Mouse (Mus musculus): ENCODE measurements around the gene Hoxa11.

Hoxa11 gene

DNA sequence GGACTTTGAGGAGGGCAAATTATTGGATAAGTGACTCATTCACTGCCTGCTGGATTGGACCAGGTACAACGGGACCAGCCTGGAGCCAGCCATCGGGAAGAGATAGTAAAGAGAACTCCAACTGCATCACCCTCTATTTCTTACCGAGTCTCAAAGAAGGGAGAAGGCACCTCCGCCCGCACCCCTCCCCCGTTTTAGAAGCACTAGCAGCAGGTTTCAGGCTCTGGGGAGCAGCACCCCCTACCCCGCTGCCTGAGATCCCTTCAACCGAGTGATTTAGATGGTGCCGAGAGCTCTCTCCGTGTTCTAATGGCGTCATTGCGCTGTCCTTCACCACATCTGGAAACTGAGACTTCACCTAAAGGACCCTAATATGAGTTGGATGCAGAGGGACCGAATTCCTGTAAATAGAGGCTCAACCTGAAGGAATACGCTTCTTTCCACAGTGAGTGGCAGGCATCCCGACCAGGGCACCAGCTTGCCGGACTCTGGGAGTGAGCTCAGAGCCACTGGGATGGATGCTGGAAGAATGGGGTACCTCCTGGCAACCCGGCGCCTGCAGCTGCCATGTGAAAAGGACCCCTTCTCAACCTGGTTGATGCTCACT, 19.8 kb upstream of the Hoxa11 start:
- DNase-seq (ENCODE audit: low spot score in 2 of 2), result peak in 1 of 2 experiments; percentile 58

DNA sequence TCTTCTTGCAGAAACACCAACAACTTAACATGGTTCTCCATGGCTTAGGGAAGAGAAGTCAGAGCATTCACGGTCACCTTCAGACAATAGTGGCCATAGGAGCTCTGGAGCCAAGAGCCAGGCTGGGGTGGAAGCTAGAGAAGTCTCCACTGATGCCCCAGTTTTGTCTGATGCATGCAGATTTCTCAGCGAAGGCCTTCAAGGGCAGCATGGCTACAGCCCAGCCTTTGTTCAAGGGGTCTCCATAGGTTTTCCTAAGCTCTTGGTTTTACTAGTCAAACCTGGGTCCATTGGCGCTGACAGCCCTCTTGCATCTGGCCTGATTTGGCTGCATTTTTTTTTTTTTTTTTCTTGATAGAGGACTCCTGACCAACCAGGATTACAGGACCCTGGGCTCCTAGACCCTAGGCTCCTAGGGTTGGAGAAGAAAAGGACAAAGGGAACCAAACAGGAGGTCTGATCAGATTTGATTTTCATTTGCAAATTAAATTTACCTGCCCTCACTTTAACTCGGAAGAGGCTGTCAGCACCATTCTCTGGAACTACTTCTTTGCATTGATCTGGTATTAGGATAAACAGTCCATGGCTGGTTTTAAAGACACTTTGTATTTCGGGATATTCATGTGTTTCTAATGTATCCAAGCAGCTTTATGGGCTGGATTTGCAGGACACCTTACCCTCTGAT, 18.6 kb upstream of the Hoxa11 start:
- DNase-seq (ENCODE audit: low spot score in 2 of 2), result peak in 1 of 2 experiments; percentile 45

DNA sequence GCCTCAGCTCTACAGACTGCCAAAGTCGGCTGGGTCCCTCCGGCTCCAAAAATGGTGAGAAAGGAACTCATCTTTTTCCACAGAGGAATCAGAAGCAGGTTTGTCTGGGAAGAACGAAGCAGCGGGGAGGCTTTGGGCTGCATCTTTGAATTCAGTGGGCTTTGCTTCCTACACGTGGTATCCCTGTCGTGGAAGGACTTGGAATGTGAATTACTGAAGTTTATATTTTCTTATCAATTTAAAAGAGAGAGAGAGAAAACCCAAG, 17.6 kb upstream of the Hoxa11 start:
- no peak for DNase-seq (ENCODE audit: low spot score in 2 of 2)

DNA sequence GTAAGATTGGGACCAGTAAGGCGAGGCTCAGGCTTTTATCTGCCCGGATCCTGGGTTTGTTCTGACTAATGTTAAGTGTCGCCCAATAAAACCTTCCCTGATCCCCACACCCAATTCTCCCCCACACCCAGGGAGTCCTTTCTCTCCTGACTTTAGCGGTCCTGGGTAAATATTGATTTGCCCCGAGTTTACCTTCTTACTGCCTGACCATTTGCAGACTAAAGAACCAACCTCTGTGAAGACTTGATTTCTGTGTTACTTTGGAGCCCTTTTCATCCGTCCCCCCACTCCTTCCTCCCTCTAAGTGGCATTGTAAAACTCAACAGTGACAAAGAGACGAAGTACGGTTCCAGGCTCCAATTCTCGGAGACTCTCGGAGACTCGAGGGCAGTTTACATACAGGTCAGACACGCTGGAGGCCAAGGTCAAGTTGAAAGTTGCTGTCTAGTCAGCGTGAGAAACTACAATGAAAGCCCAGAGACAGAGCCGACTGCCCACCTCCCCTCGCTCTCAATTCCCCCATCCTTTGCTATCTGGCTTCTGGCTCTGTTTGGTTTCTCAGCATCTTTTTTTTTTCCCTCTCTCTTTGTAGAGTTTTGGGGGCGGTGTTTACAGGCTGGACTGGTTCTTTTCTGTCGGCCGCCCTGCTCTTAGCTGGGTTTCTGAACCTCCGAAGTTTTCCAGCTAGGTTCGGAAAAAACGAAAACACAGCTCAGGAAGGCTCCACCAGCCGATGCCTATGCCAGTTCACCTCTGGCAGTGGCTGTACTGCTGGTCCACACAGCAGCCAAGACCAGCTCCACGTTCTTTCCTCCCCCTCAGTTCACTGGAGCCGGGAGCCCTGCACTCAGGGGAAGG, 17.1 kb upstream of the Hoxa11 start:
- peak in 1 of 2 experiments; percentile 49 for DNase-seq (ENCODE audit: low spot score in 2 of 2)

DNA sequence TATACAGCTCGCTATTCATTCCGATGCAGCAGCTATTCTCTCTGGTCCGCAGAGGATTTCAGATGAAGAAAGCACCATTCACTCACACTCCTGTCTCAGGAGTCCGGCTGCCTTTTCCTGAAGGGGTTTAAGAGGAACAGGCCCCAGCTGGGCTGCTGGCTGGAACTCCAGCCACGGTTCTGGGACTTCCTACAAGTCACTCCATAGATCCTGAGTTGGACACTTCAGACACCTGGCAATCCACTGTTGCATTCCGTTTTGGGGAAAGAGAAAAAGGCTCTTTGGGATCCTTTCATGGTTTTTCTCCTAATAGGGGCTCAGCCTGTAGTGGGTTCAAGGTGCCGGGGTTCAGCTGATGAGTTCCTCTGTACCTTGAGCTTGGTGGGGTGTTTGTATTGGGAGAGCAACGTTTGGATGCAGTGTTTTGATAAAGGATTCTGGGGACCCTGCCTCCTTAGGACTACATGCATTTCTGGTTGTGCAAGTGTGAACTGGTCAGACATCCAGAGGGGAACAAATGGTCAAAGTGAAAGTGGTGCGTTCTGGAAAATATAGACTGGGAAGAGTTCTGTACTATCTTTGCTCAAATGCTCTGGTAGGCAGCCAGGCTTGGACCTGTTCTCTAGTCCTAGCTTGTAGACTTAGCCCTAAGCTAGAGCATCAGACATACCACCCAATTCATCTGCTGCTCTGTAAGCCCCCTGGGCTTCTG, 16.3 kb upstream of the Hoxa11 start:
- peak in 1 of 2 experiments; percentile 52 for DNase-seq (ENCODE audit: low spot score in 2 of 2)

DNA sequence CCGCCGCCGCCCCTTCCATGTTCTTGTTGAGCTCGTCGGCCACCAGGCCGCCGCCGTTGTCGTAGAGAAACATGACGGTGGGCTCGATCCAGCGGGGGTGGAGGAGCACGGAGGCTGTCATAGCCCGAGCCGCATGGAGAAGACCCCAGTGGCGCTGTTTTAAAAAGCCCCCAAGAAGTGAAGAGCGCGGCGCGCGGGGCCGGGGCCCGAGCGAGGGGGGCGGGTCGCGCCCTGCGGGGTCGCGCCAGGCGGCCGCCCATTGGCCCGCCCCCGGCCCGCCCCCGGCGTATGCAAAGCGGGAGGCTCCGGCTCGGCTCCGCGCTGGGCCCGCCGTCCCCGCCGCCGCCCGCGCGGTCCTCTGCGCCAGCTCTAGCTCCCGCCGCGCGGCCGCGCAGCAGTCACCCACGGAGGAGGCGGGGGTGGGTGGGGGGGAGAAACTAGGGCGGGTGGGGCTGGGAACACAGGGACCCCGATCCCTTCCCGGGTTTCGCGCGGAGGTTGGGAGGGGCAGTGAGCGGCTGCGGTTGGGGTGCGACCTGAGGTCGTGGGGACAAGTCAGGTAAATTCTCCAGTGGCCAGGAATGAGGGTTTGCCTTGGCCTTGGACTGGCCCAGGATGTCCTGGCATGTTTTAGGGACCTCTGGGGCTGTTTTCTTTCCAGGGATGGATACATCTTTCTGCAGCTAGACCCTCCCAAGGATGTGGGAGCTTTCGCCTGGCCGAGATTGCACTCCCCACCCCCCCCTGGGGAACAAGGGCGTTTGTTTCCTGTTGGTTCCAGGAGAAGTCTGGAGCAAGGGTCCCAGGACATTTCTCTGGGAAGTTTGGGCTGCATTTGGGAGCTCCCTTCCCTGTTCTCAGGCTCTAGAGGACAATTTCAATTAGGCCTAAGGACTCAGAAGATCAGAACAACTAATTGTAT, 15.3 kb upstream of the Hoxa11 start, which contains the start of gene Hoxa13:
Gene Hoxa13 (minus strand): TSS at position 227 of the 922 bp plus-strand sequence.
- DNase-seq (ENCODE audit: low spot score in 2 of 2), result no peak

DNA sequence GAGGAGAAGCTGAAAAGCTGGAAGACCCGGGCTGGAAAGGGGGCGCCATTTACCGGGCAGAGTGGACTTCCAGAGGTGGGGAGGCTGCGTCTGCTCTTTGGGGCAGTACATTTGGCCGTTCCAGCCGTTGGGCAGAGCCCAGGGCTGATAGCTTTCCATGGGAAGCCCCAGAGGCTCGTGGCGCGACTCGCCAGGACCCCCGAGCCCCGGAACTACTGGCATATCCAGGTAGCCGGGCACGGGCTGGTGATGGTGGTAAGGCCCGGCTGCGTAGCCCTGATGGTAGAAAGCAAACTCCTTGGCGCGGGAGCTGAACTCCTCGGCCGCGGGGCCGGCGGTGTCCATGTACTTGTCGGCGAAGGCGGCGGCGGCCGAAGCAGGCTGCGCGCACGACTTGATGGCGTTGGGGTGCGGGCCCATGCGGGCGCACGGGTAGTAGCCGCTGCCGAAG, 14.2 kb upstream of the Hoxa11 start:
- DNase-seq (ENCODE audit: low spot score in 2 of 2), result no peak

DNA sequence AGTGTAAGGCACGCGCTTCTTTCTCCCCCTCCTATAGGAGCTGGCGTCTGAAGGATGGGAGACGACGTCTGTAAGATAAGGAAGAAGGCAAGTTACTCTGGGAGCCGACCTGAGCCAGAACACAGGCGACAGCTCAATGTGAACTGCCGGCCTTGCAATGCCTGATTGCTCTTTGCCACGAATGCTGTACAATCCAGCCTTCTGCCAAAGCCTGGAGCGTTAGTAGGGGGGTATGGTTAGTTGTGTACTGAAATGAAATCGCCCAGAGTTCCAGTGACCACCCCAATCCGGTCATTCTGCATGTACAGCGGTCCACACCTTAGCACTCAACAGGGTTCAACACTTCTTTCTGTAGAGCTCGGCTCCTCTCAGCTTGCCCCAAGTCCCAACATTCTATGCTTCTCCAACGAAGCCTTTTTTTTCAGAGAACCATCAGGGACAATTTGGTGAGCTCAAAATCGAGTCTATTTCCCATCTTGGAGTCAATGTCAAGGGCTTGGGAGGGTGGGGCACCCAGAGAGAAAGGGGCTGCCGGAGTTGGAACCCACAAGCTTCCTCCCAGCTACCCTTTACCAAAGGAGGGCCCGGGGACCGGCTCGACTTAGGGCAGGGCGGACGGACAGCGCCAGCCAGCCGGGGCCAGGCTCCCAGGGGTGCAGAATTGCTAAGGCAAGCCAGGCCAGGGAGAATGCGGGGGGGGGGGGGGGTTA, 13.6 kb upstream of the Hoxa11 start:
- no peak for DNase-seq (ENCODE audit: low spot score in 2 of 2)

DNA sequence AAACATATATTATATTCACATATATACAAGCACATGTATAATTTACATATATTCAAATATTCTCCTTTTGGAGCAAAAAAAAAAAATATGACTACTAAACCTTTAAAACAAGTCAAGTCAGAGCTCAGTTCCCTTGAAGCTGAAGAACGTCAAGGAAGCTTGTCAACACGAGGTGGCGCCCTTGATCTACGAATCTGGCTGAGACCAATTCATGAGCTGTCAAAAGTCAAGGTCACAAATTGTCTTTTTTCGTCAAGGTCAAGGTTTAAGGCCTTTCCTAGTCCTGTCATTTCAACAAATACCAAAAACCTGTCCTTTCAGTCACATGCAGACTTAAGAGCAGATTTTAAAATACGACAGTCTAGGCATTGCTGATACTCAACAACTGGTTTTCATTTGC, 11.3 kb upstream of the Hoxa11 start:
- peak; percentile 68 to 87 for DNase-seq (ENCODE audit: low spot score in 2 of 2)

DNA sequence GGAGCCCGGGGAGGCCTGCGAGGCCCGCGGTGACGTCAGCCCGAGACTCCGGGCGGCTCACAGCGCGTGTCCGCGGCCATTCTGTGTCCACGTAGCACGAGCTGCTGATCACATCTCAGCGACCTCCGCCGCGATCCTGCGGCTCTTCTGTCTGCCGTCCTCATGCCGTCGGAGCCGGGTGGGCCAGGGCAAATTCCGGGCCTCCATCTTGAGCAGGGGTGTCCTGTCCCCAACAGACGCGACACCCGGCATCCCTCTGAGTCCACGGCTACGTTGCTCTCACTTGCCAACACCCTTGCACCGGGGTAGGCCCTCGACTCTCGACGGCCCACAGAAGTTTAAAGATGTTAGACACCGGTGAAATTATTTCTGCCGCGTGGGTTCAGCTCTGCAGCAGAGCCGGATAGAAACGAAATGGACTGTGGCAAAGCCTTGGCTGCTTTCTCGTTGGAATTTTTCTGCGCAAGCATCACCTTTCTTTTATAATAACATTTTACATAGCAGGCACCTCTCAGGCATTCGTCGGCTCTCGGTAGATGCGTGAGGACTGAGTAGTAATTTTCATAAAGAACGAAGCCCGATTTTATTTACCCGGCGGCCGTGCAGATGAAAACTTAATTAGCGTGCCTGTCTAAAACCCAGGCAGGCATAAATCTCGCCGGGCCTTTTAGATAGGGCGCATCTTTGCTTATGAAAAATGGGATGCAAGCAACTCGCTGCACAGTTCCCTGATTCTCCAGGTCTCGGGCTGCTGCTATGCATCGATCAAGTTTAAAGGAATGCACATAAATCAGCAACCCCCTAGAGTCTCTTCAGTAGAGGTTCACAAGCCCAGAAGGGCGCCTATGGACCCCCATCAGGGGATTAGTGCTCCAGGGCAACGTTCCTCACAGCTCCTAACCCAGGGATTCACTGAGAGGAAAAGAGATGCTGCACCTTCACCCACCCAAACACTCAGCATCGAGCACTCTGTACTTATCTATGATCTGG, 8.2 kb upstream of the Hoxa11 start:
- DNase-seq (ENCODE audit: low spot score in 2 of 2), result no peak

DNA sequence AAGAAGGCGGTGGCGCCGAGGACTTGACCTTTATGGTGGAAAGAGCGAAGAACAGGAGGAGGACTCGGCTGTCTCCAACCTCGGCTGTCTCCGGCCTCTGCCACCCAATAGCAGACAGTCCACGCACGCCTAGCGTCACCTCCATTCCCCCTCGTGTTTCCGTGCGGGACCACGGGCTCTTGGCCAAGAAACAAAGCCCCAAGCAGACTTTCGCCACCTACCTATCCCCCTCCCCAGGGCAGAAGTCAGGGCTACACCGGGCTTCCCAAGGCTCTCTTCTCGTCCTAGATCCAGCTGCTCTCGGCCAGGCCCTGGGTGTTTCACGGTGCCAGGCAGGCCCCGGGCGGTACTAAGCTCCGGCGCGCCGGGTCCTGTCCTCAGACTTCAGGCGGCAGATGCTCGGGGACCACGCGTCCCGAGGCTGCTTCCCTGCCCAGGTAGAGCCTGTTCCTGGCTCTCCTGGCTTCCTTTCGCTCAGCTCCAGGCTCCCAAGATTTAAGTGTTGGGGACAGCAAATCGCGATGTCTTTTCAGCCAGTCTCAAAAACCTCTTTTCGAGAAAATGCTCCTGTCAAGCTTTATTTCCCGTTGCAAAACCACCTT, 7.3 kb upstream of the Hoxa11 start:
- no peak for DNase-seq (ENCODE audit: low spot score in 2 of 2)

DNA sequence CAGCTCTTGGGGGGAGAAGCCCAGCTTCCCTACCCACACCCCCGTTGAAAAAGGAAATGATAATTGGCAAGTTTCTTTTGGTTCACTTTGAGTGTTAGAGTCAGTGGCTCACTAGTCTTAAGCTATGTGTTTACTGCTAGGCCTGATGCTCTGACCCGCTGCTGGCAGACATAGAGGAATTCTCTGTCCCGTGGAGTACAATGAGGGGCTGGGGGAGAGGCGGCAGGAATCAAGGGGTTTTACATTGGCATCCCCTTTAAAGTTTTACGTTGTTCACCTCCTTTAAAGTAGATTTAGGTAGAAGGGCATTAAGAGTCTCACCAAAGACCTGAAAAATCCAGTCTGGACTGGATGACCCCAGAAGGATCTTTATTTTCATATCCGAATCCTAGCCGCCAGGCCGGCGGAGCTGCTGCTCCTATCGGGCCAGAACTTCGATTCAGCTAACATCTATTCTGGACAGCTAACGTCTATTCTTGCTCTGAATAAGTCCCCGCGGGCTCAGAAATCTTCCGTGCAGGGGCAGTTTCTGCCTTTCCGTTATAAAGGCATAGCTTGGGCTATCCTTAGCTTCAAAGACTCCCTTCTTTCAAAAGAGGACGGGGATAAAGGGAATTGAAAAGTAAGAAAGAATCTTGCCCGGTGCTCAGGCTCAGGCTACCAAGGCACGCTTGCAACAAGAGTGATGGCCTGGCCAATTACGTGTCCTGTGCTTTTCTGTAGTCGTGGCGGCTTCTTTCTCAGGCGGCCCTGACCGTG, 6.6 kb upstream of the Hoxa11 start:
- DNase-seq (ENCODE audit: low spot score in 2 of 2), result no peak

DNA sequence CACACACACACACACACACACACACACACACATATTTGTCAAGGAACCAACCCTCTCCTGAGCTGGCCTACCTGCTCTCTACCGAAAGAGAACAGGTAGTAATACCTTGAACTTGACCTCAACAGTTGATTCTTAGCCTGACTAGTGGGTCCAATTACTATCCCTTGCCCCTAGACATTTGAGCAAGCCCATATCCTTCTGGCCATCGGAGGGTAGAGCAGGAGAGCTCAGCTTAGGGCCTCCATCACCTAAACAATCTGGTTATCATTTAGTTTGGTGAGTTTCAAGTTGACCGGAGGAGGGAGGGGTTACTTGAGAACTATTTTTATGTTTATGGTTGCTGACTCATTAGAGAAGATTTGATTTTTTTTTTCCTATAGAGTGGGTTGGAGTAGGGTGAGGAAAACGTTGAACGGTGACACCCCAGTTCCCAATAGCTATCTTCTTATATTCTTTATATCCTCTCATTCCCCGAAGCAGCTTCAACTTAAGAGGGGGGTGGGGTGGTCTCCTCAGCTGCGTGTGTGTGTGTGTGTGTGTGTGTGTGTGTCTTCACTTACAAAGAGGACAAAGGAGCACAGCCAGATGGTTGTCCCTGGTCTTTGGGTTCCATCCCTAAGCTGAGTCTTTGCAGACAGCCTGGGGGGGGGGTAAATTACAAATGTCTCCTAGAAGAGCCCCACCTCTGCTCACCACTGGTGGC, 5.7 kb upstream of the Hoxa11 start:
- no peak for DNase-seq (ENCODE audit: low spot score in 2 of 2)

DNA sequence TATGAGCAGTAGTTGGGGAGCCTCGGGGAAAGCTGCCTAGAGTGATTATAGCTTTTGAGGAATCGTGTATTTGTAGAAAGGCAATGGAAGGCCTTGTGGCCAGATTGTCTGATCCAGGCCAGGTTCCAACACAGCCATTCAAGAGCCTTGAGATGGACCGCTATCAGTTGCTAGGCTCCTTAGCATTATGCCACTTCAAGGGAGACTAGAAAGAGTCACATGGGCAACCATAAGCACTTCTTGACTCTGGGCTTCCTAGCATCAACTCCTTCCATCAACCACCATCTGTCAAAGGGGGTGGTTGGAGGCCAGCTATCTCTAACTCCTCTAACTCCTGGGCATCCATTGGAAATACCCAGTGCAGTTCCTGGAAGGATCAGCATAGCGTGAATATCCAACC, 4.2 kb upstream of the Hoxa11 start:
- DNase-seq (ENCODE audit: low spot score in 2 of 2), result no peak

DNA sequence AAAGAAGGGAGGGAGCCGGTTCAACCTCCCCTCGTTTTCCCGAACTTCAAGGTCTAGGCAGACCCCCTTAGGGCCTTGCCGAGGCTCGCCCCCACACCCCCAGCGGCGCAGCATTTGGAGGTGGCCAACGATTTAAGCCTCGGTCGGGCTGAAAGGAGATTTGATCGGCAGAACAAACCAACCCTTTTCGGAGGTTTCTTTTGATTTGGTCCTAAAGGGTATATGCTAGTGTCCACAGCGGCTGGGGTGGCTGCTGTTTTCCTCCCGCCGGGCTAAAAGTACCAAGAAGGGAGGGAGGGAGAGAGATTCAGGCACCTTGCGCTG, 3.8 kb upstream of the Hoxa11 start:
- no peak for DNase-seq (ENCODE audit: low spot score in 2 of 2)

DNA sequence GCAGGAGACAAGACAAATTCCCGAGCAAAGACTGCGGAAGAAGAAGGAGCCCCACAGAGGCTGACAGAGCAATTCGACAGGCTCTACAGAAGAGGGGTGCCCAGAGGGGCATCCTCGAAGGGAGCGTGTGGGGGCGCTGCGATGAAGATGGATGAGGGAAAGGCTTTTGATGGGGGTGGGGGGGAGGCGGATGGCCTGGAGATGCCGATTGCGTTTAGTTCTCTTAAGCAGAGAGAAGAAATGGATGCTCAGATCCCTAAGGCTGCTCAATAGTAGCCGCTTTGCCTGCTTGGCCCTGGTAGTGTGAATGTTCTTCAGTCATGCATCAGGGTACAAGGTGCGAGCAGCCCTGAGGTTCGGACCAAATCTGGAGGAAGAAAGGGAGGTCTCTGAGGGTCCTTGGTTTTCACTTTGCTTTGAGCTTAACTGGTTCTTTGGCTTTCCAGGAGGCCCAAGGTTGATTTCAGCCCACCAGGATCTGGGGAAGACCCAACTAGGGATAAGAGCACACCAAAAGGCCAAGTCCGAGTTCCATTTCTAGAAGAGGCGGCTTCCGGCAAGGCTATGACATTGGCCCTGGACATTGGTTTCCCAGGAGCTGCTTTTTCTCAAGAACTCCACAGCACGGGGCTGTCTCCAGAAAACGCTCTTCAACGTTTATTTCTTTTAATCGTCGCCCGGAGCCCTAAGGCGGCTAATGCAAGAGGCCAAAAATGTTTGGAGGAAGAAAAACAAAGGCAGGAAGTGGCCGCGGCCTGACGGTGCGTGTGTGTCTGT, 3.2 kb upstream of the Hoxa11 start:
- DNase-seq (ENCODE audit: low spot score in 2 of 2), result no peak
